Mouse (Mus musculus) lung, postnatal 36 days (tissue): ENCODE measurements around the gene Gm4131.

Experiments used
- DNase-seq: peaks from one replicate; pipeline ENCODE4 v3.0.0; 2022; ENCODE audit warnings: mixed read lengths

Gm4131 gene

DNA sequence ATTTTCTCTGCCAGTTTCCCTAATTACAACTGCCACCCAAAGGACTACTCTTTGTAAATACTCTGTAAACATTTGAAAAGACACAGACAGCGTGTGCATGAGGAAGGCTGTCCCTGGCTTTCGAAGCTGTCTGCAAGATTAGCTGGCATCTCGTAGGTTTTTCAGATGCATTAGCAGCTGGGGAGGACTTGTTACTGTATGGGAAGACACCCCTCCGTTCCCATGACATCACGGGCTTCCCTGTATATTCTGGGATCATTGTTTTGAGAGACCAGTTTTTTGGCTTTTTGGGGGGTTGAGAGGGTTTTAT, 111.2 kb downstream of the Gm4131 start:
- DNase-seq: no peak

DNA sequence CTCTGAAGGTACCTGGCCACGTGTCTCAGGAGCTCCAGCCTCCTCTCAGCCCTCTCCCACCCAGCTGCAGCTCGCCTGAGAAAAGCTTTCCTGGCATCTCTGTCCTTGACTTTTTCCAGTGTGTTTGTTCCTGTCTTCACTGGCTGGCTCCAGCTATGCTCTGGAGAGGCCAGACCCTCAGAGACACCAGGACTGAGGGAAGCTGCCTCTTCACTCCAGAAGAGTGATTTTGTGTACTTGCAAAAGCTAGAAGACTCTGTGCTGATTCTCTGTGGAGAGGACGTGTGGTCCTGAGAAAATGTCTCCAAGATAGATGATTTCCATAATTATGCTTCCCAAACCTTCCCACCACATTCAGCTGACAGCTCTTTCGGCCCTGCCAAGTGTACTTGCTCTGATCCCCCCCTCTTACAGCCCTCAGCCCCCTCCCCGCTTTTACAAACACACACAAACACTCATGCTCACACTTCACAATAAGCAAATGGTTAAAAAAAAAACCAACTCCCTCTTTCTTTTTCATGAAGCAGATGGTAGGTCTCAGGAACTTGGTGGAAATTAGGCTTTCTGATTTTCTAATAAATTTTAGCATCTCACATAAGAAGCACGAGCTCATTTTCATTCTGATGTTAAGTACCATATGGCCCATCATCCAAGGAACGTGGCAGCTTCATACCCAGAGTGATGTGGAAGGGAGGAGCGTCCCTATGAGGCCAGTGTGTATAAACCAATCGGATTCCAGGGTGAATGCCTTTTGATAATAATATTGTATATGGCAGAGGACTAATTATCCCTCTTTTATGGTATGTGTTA, 111.8 kb downstream of the Gm4131 start:
- DNase-seq: no peak

DNA sequence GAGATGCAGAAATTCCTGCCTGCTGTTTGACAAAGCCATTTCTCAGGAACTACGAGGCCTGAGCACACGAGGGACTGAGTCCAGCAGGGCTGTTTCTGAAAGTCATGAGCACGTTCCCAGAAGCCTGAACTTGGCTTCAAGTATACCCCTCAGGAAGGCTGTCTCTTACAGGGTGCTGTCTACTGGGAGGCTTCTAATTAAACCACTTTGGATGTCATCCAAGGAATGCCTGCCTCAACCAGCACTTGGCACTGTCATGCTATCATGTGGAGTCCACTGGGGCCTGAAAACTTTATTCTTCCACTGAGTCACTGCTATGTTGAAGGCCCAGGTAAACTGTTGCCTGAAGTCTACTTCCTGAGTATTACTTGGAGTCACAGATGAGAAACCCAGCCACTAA, 112.6 kb downstream of the Gm4131 start:
- no peak for DNase-seq

DNA sequence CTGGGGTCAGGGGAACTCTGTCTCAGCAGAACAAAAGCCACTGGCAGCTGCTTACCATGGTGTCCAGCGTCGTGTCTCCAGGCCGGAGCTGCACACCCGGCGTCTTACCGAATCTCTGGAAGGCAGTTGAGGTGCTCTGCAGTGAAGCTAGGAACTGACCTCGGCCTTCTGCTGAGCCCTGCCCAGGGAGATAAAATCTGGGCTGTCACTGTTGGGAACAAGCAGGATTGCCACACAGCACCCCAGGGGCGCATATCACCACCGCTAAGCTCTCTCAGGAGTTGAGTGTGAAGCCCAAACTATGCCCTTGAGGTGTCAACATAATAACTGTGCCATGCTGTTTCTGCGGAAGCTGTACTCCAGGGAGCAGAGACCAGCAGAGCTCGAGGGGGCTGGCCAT, 113.4 kb downstream of the Gm4131 start:
- no peak for DNase-seq

DNA sequence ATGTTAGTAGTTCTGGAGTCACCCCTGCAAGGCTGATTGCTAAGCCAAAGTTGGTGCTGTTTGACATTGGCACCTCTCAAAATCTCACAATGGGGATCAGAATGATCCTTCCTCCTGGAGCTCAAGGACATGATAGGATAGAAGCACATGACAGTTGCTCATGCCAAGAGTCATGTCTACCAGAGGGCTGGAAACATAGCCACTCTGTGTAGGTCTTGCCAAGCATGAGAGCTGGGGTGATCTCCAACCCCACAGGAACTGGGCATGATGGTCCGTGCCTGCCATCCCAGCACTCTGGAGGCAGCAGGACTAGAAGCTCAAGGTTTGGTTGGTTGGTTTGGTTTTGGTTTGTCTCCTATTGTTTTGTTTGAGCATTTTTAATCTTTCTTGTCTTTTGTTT, 116.0 kb downstream of the Gm4131 start:
- DNase-seq: no peak

DNA sequence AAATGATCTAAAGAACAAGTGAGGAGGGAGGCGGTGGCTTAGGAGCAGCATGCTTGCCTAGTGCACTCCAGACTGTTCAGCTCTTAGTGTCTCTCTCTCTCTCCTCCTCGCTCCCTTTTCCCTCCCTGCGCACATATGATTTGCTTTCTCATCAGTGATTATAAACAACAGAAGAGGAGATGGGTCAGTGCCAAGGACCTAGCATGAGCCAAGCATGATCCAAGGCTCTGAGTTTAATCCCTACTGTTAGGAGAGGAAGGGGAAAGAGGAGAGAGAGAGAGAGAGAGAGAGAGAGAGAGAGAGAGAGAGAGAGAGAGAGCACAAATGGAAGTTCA, 119.5 kb downstream of the Gm4131 start:
- DNase-seq: no peak

DNA sequence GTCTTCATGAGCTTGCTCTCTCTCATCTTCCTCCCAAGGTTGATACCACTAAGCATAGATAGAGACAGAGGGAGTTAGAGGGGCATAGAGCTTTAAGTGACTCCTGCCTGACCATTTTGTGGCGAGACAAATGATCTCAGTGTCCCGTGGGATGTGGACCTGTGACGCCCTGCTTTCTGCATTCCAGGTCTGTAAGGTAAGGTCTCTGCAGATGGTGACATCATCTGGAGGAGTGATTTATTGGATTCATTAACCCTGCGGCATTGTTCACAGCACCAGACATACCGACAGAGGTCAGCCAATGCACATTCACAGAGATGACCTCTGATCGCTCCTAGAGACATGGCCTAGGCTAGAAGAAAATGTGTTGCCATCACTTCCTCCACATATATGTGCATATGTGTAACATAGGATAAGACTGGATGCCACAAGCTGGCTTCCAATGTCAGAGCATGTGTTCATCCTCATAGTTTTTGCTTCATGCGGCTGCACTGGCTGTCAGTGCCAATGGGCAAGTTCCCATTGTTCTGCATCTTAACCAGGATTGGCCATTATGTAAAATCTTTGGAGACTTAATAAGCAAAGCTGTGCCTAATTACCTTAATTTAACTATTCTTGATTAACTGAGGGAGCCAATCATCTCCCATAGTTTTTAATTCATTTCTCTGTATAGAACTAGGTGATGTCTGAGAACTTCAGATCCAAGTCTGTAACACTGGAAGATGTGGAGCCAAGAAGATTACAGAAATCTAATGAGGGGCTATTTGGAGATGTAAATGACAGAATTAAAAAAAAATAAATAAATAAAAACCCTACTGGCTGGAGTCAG, 120.1 kb downstream of the Gm4131 start:
- no peak for DNase-seq

DNA sequence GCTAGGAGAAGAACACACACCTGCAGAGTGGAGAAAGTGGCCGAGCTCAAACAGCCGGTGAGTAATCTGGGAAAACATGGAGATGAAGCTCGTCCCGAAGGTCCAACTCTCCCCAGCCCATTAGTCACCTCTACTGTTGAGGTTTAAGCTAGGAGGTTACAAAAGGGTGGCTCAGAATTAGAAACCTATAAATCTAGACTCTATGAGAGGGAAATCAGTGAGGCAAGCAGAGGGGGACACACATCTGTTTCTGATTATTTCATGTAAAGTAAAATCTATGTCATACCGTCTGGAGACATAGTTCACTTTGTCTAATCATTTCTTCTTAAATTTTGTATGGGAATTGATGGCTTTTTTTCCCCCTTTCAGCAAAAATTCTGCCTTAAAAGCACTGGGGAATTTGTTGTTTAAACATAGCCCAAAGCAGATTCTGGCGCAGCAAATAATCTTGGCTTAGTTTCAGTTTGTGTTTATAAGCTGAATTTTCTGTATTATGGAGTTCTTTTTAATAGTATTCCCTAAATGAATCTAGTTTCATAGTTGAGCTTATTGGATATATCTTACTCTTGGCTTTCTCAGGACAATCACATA, 122.8 kb downstream of the Gm4131 start:
- no peak for DNase-seq

DNA sequence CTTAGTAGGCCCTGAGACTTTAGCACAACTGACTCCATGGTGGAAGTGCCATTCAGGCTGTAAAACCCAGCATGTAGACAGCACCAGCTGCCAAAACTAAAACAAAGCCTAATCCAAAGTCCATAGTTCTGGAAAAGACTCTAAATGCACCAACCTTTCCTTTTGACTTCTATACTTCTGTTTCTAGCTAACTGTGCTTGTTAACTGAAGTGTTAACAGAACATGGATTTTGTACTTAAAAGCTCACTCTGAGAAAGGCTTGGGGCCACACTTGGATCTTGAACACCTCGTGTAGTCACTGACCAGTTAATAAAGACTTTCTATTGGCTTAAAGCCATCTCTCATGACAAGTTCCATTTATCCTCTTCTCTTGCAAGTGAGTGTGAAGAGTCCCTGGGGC, 123.8 kb downstream of the Gm4131 start:
- DNase-seq: no peak

DNA sequence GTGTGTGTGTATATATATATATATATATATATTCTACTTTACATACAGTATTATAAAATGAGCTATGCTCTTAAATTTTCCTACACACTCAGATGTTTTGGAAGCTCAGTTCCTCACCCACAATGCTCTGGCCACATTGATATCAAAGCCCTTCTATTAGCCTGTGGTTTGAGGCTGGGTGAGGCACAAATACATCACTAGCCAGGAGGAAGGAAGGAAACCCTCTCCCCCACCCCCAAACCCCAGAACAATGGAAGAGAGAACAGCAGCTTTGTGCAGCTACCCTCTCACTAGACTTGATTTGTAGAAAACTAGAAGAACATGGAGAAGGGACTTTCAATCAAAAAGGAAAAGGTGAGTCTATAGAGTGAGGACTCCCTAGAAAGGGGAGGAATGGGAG, 126.7 kb downstream of the Gm4131 start:
- DNase-seq: no peak

DNA sequence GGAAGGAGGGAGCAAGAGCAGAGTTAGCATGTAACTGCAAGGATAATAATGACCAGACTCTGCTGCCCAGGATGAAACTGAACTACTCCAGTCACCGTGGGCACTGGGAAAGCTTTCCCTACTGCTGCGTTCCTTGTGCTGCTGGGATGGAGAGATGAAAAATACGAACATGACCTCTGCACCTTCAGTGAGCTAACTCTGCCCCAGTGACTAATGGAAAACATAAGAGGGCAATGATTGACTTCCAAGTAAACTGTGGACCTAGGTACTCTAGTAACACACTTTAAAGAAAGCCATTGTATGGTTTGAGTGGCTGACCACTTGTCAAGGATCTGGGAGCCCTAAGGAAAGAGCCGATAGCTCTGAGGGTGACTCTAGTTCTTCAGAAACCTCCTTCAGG, 128.5 kb downstream of the Gm4131 start:
- DNase-seq: no peak

DNA sequence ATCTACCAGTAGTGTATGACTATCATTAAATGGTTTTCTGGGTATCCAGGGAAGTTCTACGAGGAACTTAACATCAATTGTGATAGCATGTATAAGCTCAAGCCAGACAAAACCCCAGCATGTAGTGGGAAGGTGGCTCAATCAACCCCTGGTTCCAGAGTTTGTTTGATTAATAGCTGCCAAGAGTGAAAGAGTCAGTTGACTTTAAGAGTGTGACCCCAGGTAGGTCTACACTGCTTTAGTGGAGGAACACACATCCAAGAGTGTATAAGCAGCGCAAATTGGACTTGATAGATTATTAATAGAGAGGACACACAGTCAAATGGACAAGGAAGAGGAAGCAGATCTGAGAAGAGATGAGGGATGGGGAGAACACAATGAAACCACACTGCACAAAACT, 128.9 kb downstream of the Gm4131 start:
- DNase-seq: no peak

DNA sequence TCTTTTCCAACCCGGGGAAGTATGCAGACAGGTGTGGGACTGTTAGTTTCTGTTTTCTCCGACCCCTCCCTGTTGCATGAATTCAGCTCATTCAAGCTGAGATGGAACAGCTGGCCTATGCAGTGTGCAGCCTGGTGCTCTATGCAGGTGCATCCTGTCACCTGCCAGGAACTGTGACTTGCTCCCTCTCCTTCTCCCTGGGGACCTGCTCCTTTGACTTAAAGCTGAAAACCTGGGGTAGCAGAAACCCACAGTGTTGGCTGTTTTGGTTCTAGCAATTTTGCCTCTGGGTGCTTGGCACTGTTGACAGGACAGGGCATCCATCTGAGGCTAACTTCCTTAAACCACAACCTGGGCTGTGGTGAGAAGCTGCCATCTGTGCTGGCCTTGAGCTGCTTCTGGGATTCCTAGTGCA, 141.4 kb downstream of the Gm4131 start:
- DNase-seq: no peak

DNA sequence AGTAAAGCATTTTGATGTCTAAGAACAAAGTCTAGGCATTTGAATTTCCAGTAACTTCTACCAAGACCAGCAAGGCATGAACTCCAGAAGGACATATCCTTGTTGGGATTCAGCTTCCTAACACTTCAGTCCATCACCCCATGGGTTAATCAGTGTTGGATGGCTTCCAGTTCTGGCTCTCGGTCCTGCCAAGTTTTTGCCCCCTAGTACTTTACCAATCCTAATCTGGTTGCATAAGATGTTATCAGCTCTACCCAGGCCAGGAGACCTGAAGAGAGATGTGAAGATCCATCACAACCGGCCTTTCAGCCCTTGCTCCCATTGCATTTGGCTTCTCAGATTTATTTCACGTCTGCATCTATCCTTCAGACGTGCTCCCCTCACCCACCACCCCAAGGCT, 144.5 kb downstream of the Gm4131 start:
- DNase-seq: no peak

DNA sequence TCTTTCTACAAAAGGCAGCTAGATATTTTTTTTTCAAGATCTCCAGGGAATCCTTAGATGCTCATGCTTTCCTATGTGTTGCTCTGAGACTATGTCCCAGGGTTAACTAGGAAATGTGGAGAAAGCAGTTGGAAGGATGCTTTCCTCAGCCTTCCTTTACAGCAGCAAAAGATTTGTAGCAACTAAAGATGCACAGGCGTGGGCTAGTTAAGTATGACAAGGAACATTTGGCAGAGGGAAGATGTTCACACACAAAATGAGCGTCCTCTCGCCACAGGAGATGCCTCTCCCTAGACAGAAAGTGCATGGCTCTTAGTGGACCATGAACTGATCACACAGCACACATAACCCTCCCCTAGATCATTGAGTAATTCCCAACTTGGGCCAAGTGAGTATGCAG, 149.2 kb downstream of the Gm4131 start:
- DNase-seq: no peak

DNA sequence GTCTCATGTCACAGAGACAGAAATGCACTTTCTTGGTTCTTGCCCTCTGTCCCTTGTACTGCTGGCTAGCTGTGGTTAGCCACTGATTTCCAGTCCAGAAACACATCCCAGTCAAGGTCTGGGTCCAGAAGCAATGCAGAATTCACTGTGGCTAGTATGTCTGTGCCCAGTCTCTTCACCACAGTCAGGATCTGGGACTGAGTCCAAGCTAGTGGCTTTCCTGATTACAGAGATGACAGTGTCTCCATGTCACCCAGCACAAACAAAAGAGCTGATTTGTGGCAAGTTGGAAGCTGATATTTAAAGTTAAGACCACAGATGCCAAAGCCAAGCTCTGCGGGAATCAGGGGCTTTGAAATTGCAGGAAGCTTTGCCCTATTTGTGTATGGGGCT, 150.0 kb downstream of the Gm4131 start:
- peak; percentile 59 for DNase-seq

DNA sequence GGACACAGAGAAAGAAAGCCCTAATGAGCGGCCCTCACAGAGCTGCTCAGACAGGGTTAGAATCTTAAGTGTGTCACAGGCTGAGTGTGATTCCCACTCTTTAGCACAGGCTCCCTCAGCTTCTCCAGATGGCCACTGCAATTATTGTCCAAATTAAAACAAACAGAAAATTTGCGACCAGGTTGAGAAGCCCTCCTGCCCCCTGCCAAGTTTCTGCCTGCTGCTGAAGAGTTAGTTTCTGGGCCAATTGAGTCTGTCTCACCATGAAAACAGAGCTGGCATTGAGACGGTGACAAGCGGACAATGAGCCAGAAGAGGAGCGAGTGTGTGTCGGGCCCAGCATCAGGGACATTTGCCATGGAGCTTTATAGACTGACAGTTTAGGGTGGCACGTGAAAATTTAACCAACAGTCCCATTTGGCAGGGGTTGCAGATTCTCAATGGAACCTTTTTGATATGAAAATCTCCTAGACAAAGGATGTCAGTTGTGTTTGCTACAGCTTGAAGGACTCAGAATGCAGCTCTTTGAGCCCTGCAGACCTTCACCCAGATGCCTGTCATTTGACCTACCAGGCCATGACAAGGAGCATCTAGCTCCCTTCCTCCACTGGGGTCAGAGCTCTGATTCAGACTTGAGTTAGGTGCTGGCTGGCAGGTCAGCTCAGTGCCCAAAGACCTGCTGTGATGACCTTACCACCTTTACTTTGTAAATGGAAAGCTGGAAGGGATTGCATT, 150.5 kb downstream of the Gm4131 start:
- DNase-seq: no peak
